ENCODE assay signal across 27 mouse cellular contexts in genomic region chr9:121005961-121006360, GRCm38 (mm10).
"Had no signal": no experiment of that assay in that cellular context is flagged by ENCODE, and none has a peak within 500 bp of the region (broad histone marks: within the 10 kb centered on the region; RNA-seq: fewer than 3 reads in every experiment).

No protein-coding gene starts in this region.

- H3K9ac ChIP-seq: heart, embryonic 13.5 days; heart, embryonic 15.5 days; hindbrain, embryonic 13.5 days; hindbrain, embryonic 15.5 days; kidney, embryonic 15.5 days; limb, embryonic 13.5 days; limb, embryonic 15.5 days; liver, embryonic 13.5 days; liver, embryonic 15.5 days had no signal

- H3K27me3 ChIP-seq: heart, embryonic 13.5 days; heart, embryonic 15.5 days; hindbrain, embryonic 13.5 days; hindbrain, embryonic 15.5 days; kidney, embryonic 15.5 days; limb, embryonic 13.5 days; limb, embryonic 15.5 days; liver, embryonic 13.5 days; liver, embryonic 15.5 days had no signal

- ATAC-seq: hindbrain, postnatal 0 days; intestine, embryonic 16.5 days had no signal

- H3K27ac ChIP-seq: heart, adult 2 months; heart, embryonic 13.5 days; heart, embryonic 15.5 days; hindbrain, embryonic 13.5 days; hindbrain, embryonic 15.5 days; hindbrain, postnatal 0 days; kidney, embryonic 15.5 days; kidney, postnatal 0 days; limb, embryonic 13.5 days; limb, embryonic 15.5 days; liver, embryonic 13.5 days; liver, embryonic 15.5 days had no signal

- DNase-seq: gastrocnemius, postnatal 14 days; gastrocnemius, postnatal 36 days; heart, adult 11 months; heart, adult 2 months; heart, postnatal 14 days; heart, postnatal 36 days; kidney, adult 11 months; kidney, adult 2 months; kidney, adult 9 months; kidney, postnatal 14 days; kidney, postnatal 36 days; layer of hippocampus, adult 9-11 months; layer of hippocampus, postnatal 36 days; left cerebral cortex, postnatal 4 days; liver, embryonic 13.5 days had no signal

- H3K36me3 ChIP-seq: heart, embryonic 13.5 days; heart, embryonic 15.5 days; hindbrain, embryonic 13.5 days; hindbrain, embryonic 15.5 days; kidney, embryonic 15.5 days; limb, embryonic 13.5 days; limb, embryonic 15.5 days; liver, embryonic 13.5 days; liver, embryonic 15.5 days had no signal

- H3K4me2 ChIP-seq: heart, embryonic 11.5 days; heart, embryonic 13.5 days; heart, embryonic 15.5 days; hindbrain, embryonic 13.5 days; hindbrain, embryonic 15.5 days; kidney, embryonic 15.5 days; limb, embryonic 13.5 days; limb, embryonic 15.5 days; liver, embryonic 13.5 days; liver, embryonic 15.5 days had no signal

- H3K9me3 ChIP-seq: heart, embryonic 13.5 days; heart, embryonic 15.5 days; hindbrain, embryonic 13.5 days; hindbrain, embryonic 15.5 days; kidney, embryonic 15.5 days; limb, embryonic 13.5 days; limb, embryonic 15.5 days; liver, embryonic 13.5 days; liver, embryonic 15.5 days had no signal

- H3K4me3 ChIP-seq: heart, adult 2 months; heart, embryonic 13.5 days; heart, embryonic 15.5 days; hindbrain, embryonic 13.5 days; hindbrain, embryonic 15.5 days; kidney, embryonic 15.5 days; limb, embryonic 13.5 days; limb, embryonic 15.5 days; liver, embryonic 13.5 days; liver, embryonic 15.5 days had no signal
